Mouse (Mus musculus) lung, postnatal 0 days (tissue): Measurements from ENCODE around the gene Sphk1.

Source experiments
- CTCF ChIP-seq: IDR thresholded peaks from 2 replicates; pipeline ENCODE4 v1.5.1; 2016; ENCODE audit warnings: antibody characterized with exemption, mild to moderate bottlenecking
- EP300 ChIP-seq: IDR thresholded peaks from 2 replicates; pipeline ENCODE4 v1.6.1; 2016; ENCODE audit warnings: antibody characterized with exemption, mild to moderate bottlenecking, control low read depth

DNA sequence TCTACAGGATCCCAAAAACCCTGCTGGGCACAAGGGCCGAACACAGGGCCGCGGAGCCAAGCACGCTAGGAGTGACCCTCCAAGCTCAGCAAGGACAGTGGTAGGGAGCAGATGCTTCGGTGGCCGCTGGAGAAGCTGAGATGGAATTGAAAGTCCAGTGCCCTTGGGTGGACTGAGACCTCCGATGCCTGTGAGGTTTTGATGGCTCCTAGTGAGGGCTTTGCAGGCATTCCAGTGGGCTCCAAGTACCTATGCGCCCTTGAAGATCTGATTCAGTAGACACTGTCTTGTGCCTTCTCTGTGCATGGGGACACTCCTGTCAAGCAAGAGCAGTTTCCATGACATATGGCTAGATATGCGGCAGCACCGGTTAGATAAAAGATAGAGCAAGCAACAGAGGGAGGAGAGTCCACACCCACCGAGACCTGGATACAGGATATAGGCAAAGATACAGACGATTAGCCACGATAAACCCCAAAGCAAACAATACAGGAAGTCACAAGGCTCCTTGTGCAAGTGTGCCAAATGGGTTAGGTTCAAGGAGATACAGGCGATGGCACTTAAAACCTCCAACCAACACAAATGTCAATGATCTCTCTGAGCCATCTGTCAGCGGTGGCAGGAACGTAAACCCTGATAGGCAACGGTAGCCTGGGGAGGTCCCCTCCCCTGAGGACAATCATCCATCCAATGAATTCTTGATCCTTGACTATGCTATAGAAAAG lies 24.4 kb upstream of the Sphk1 start:
- TF ChIP-seq CTCF (no peak), EP300 (no peak)
